Mouse (Mus musculus): ENCODE data around the gene Apba2.

The Apba2 gene

DNA sequence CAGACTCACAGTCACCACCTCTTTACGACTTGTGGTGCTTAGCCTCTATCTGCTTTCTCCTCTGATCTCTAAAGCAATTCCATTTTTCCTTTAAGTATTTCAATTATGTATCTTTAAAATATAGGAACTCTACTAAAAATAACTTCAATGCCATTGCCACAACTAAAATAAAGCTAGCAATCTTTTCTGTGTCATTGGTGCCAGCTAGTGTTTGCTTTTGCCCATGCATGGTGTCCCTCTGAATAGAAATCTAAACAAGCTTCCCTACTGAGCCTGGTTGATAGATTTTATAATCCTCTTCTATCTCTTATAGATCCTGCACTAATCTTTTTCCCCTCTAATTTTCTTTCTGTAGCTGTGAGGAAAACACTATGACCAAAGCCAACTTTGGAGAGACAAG is 222.9 kb downstream of the Apba2 start:
- in situ Hi-C loops (cut with MboI, MseI), result loop anchor here (10.0 kb wide), 2 partner anchors 220 to 1020 kb away; partner anchors contain the start of gene Apba2

DNA sequence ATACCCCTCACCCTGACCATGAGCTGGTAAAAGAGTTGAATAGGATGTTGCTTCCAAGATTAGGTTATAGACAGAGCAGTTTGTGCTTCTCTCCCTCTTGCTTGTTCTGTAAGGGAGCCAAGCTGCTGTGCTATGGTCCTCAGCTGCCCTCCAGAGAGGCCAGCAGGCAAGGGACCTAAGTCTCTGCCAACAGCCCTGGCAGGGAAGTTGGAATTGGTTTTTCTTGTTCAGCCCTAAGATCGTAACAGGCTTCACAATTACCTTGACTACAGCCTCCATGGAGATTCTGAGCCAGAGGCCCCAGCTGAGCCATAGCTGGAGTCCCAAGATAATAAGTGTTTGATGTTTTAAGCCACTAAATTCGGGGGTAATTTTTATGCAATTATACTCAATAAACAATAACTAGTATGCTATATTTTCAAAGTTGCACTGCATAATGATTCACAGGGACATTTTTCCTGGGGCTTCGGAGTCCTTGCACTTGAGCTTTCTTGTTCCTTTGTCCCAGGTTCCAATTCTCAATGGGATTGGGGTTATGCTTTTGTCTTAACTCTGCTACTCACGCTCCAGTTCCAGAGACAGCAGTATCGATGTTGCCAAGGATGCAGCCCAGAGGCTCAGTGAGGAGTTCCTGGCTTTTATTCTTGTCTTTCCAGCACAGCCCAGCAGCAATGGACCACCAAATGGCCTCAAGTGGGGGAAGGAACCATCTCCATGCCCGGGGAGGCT is 224.6 kb downstream of the Apba2 start:
- in situ Hi-C loops (cut with MboI, MseI), result loop anchor here (10.0 to 25.0 kb wide), 5 partner anchors 221 to 1019 kb away; partner anchors contain the start of gene Apba2

DNA sequence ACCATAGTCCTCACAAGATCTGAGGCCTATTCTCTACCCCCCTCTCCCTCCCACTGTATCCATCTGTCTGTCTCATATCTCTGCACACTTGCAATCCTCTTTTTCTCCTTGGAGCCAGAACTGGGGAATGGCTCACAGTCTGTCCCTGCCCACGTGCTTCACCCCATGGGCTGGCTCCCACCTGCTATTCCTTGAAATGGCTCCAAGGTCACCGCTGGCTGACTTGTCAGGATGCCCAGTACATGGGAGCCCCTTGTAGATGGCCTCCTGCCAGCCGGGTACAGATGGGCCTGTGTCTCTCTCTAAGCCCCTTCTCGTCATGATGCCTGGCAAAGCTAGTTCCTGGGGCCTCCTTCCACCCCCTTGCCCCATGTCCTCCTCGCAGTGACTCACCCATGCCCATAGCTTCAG is 226.7 kb downstream of the Apba2 start:
- in situ Hi-C loops (cut with MboI, MseI), result loop anchor here (10.0 to 25.0 kb wide), 5 partner anchors 223 to 1017 kb away; partner anchors contain the start of gene Apba2

DNA sequence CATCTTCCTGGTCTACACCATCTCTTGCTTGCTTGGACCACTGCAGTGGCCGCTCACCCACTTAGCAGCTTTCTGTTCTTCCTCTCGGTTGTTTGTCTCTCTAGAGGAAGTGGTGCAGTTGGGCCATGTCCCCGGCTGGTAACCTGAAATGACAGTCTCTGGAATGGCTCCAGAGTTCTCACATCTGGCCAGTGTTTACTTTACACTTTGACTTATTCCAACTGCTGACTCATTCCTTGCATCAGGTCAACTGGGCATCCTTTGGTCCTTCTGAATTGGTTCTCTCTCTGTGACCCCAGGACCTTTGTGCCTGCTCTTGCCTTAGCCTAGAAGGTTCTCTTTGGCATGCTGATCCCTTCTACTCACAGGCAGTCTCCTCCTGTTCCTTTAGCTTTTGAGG is 227.3 kb downstream of the Apba2 start:
- in situ Hi-C loops (cut with MboI, MseI), result loop anchor here (10.0 to 25.0 kb wide), 5 partner anchors 224 to 1016 kb away; partner anchors contain the start of gene Apba2

DNA sequence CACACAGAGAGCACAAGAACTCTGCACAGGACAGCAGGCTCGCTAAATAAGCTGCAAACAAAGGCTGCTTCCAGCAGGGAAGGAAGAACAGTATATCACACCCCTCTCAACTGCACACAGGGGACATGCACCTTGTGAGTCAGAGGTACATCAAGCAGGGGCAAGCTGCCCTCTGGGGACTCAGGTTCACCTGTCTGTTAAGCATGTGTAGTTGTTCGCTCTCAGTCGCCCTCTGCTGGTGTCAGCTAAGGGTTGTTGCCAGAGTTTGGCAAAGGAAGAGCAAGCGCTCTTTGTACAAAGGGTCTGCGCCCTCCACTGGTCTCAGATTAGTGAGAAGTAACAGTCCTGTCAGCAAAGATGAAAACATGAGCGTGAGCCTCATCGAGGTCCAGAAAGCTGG is 228.3 kb downstream of the Apba2 start:
- in situ Hi-C loops (cut with MboI, MseI), result loop anchor here (10.0 to 25.0 kb wide), 5 partner anchors 225 to 1015 kb away; partner anchors contain the start of gene Apba2

DNA sequence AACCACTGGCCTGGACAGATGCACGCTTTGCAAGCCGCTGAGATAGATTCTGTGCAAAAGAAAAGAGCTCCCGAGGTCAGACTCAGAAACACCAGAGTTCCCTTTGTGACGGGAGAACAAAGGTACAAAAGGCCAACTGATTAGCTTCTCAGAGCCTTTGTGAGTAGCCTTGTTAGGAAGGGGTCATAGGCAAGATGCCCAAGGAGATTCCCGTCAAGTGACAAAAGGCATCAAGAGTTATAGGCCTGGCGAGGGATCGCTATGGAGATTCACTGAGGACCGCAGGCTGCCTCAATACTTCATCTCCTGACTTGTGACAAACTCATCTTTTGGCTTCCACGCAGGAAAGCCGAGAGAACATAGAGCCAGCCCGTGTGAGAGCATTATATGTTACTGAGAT is 237.6 kb downstream of the Apba2 start:
- in situ Hi-C loops (cut with MboI, MseI), result loop anchor here (25.0 kb wide), 3 partner anchors 527 to 1002 kb away; no protein-coding TSS in a partner anchor

DNA sequence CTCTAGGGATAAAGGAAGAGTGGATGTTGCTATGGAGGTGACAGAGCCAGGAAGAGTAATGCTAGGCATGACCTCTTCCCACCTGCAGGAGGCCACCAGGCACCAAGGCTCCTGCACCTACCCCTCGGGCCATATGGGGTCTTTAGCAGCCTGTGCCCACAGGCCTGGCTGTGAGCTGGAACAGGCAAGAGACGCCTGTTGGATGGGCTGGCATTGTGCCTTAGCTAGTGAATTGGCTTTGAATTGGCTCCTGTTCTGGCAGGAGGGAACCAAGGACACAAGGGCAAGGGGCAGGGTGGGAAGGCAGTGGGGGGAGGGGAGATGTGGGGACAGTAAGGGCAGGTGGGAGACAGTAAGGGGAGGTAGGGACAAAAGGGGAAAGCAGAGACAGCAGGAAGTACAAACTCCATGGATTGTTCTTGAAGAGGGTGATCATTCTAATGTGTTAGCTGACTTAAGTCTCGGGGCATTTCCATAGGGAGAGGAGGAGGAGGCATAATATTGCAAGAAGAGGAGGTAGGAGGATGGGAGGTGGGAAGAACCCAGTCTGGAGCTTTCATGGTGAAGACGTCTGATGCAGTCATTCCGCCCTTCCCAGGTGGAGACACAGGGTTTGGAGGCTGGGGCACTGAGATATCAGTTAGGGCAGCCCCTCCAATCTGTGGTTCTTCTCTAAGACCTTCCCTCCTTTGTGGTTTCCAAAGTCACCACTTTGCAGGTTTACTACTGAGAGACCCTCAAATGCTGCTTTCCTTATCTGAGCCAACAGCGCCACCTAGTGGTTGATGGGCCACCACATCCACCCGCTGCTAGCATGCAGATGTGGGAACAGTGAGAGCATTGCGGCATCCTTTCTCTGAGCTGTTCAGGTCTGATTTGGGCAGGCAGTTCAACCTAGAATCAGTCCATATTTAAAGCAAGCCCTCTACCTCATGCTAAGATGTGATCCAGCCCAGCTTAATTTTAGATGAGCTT is 240.1 kb downstream of the Apba2 start:
- in situ Hi-C loops (cut with MboI, MseI), result loop anchor here (25.0 kb wide), 3 partner anchors 529 to 1004 kb away; no protein-coding TSS in a partner anchor

DNA sequence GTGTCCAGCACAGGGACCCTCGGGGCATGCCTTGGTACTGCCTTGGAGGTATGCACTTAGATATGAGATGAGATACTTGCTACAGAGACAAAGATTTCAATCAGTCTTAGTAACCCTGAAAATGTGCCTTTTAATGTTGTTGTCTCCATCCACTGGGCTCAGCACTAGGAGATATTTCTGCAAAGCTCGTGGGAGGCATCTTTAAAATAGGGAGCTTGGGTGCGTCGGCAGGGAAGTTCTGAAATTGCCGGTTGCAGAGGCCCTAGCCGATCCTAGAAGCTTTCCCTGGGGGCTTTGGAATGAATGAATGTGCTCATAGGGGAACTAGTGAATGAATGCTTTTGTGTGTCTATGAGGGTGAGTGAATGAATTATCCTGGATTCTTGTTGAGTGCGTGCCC is 242.1 kb downstream of the Apba2 start:
- in situ Hi-C loops (cut with MboI, MseI), result loop anchor here (25.0 kb wide), 3 partner anchors 531 to 1006 kb away; no protein-coding TSS in a partner anchor

DNA sequence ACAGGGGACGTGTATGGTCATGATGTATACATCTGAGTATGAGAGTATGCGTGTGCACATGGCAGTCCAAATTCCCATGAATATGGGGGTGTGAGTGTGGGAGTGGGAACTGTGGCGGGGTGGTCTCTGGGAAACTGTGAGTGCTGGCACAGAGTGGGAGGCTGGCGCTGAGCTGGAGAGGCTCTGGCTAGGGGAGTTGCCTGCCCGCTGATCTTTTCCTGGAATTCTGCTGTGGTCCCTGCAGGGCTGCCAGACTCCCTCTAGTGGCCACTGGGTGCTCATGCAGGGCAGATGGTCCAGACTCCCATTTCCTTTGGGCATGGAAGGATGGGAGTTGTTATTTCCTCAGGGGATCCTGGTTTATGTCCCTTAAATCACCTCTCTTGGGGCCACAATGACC is 250.0 kb downstream of the Apba2 start:
- in situ Hi-C loops (cut with MboI, MseI), result no loop called here

DNA sequence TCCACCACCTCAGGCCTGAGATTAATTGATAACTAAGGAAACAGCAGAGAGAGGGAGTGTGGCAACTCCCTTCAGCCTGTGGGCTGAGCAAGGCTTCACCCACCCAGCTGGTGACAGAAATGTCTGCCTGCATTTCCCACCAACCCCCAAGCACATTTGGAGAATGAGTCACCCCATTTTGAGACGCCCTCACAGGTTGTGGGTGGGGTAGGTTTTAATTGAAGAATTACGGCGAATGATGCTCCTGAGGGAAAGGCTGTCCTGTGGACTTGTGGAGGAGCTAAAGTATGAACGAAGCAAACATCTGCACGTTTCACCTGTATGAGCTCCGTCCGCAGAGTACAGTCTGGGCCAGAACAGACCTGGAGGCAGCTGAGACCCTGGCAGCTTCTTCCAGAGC is 250.6 kb downstream of the Apba2 start:
- in situ Hi-C loops (cut with MboI, MseI), result no loop called here

DNA sequence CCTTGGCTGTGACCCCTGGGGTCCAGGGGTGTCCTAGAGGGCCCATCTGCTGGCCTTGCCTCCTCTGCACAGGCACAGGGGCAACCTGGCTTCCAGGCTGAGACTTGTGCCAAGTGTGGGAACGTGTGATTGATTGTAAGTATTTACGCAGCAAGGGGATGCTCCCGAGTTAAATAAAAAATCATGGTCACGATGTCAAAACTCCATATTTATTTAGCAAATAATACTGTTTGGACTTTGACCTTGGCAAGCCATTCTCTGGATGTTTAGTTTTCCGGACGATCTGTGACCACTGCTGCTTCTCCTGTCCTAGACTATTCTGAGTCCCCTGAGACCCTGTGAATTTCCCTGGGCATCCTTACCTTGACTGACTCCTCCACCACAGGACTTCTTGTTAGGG is 252.2 kb downstream of the Apba2 start:
- in situ Hi-C loops (cut with MboI, MseI), result no loop called here

DNA sequence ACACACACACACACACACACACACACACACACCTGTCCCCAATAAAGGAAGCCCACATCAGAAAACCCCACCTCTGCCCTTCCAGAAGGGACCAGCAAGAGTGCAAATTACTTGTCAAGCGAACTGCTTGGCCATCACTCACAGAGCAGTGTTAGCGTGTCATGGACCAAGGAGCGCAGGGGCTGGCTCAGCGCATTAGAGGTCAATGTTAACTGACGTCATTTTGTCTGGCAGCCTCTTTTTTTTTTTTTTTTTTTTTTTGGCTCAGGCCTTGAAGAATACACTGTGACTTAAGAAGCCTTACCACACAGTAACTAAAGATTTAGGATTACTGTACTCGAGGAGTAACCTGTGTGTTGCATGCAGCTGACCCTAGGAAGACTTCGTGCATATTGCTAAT is 252.7 kb downstream of the Apba2 start:
- in situ Hi-C loops (cut with MboI, MseI), result no loop called here

DNA sequence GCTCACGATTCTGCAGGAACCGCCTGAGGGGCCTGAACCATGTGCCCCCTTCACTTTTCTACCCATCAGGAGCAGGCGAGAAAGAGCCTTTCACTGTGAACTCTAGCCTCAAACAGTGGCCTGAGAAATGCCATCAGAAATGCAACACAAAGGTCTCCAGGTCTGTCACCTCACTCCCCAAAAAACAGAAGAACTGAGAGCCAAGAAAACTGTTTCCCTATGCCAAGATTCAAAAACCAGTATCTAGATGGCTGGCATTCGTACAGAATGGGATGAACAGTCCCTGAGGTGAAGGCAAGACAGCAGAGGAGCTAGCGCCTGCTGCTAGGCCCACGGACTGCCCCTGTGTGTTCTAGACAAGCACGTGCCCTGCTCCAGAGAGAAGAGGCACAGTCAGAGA is 253.6 kb downstream of the Apba2 start:
- in situ Hi-C loops (cut with MboI, MseI), result no loop called here

DNA sequence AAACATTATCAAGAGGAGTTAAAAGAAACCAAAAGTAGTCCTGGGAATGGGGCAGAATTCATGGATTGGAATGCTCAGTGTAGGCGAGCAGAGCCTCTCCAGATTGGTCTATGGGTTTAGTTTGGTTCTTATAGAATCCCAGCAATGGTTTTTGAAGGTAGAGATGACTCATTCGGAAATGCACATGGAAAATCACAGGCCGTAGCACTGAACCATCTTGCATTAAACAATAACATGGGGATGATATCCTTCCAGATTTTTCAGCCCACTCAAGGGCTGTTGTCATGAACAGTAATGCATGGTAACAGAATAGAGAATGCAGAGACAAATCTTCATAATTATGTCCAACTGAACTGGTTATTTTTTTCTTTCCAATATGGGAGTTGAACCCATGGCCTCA is 264.1 kb downstream of the Apba2 start:
- in situ Hi-C loops (cut with MboI, MseI), result no loop called here

DNA sequence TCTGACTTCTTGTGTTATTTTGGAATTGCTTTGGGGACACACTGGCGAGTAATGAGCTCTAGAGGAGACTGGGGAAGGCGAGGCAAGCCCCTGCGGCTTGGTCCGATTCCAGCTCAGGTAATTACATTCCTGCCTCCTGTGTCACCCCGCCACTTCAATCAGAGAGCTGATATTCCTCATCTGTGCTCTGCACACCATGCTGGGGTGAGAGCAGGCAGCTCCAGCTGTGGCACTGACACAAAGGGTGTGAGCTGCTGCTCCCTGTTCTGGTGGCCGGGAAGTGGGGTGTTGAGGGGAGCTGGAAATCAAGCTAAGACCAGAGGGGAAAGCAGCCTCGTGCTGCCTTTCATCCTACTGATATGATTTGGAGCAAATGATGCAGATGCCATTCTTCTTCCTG is 268.3 kb downstream of the Apba2 start:
- in situ Hi-C loops (cut with MboI, MseI), result no loop called here

DNA sequence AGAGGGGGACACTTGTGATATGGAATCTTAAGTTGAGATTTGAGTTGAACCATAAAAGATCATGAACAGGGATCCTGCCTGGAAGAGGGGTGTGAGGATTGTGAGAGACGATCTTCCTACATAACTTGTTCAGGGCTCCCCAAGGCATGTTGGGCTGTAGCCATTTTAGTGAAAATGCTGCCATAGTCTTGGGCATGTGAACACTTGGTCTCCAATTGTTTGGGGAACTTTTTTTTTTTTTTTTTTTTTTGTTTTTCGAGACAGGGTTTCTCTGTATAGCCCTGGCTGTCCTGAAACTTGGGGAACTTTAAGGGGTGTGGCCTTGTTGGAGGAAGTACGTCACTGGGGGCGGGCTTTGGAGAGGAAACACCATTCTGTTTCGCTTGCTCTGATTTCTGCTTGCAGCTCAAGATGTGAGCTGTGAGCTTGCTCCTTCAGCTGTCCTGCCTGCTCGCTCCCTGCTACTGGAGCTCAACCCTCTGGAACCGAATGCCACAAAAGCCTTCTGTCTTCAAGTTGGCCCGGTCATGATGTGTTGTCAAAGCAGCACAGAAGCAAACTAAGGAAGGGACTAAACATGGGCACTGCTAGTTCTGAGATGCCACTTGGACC is 269.4 kb downstream of the Apba2 start:
- in situ Hi-C loops (cut with MboI, MseI), result no loop called here

DNA sequence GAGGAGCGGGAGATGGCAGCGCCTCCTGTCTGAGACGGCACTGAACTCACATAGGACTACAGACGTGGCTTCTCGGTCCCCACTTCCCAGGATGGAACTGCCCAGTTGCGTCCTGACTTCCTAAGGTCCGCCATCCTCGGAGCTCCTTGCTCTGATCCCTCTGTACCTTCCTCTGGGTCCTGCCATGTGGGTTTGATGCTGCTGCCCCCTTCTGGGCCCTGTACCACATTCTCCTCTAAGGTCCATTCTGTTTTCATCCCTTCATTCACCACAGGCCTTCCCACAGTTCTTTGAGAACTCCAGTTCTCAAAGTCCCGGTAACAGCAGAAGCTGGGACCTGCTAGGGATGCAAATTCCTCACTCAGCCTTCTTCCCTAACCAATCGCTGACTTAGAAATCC is 272.0 kb downstream of the Apba2 start:
- in situ Hi-C loops (cut with MboI, MseI), result no loop called here

DNA sequence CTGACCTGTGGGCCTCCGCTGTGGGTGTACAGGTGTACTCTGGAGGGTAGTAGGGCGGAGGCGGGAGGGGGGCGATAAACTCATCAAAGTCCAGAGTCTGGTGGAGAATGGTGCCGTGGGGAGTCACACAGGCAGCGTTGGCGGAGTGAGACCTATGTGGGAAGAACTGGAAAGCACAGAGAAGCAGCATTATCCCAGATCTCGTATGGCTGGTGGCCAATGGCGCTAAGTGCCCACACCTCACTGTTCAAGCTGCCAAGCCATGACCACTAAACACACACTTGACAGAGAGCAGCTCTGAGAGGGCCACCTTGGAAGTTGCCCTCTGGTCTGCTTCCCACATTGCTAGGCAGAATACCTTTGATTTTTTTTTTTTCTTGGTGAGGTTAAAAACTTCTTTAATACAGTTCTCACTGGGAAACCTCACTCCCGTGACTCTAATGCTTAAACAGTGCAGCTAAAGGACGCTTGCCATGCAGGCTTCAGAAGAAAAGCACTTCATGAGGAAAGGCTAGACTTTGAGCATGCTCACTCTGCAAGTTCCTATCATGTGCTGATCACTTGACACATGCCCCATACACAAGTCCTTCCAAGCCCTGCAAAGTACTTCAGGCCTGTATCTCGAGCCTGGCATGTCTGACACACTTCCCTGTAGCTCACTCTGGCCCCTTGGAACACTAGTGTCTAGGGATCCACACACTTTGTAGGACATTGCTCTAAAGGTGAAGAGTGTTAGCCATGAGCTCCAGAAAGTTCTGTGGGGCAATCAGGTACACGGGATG is 275.4 kb downstream of the Apba2 start:
- in situ Hi-C loops (cut with MboI, MseI), result no loop called here

DNA sequence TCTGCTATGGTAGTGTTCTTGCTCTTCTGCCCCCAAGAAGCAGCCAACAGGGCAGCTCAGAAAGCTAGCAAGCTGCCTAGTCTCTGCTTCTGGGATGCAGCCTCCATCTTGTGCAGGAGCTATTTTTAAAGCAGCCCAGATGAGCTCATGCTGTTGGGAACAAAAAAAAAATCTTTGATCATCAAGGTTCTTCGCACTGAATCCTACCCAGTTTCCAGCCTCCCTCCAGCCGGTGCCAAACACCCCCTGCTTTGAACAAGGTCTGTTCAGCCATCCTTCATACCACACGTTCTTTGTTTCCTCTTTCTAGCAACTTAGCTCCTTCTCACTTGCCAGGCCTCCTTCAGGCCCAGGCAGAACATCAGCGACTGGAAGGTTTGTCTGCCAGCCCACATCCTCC is 278.0 kb downstream of the Apba2 start:
- in situ Hi-C loops (cut with MboI, MseI), result no loop called here

DNA sequence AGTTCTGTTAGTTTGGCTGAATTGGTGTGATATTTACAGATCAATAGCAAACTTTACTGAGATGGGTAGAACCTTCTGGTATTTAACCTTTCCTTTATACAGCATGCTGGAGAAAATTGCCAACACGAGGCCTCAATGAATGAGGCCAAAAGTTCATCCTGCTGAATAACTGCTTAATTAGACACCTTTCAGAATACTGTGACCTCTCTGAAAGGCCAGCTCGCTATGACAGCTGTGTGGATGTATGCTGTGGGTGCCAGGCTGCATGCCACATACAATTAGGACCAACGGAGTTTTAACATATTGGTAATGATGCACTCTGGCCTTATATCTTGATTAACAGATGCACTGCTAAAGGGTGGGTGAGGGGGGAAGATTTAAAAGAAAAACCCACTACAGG is 283.5 kb downstream of the Apba2 start:
- in situ Hi-C loops (cut with MboI, MseI), result no loop called here

DNA sequence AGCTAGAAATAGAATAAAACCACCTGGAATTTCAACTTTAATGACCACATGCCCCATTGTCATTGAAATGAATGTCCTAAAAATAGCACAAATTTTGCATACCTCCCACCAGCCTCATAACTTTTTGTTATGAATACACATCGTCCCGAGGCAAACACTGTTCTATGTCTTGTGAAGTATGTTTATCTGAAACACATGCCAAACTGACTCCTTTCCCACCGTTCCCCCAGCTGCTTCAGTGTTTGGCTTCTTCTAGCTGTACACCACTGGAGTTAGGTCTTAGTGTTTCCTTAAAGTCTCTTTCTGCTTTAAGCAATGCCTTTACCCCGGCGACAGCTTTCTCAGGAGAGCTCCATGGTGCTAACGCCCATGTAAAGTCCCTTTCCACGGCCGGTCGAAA is 289.6 kb downstream of the Apba2 start:
- in situ Hi-C loops (cut with MboI, MseI), result no loop called here
